Mouse (Mus musculus) midbrain, postnatal 0 days (tissue): ENCODE data around the gene Castor2. TPM values are rescaled to one million over a fixed set of nuclear protein-coding genes. Genes with fewer than 3 reads are reported as not detected.
A peak's percentile ranks its signal among the peaks of the same experiment; 100 is the strongest.

Experiments used
- ATAC-seq: fragments of 200-750 bp; cut with Nextera tagmentation; 2 replicates; pipeline ENCODE4 v1.8.0; 2017; ENCODE audit warnings: moderate number of reproducible peaks, mild to moderate bottlenecking, moderate TSS enrichment, moderate library complexity; ENCODE audit not compliant: low FRiP score
- DNase-seq: peaks from one replicate; pipeline ENCODE4 v3.0.0-alpha.2; 2015; ENCODE audit warnings: low spot score
- H3K27ac ChIP-seq: fragments of 300-500 bp; sonication (generic); 2 replicates; pipeline ENCODE4 v1.5.1; 2014; ENCODE audit warnings: low read depth, mild to moderate bottlenecking, low read length, mixed read lengths
- H3K27me3 ChIP-seq: fragments of 300-500 bp; sonication (generic); 2 replicates; pipeline ENCODE4 v1.6.1; 2014; ENCODE audit warnings: low read length, control low read depth, mixed read lengths; ENCODE audit not compliant: insufficient read depth
- H3K36me3 ChIP-seq: fragments of 300-500 bp; sonication (generic); 2 replicates; pipeline ENCODE4 v1.6.1; 2014; ENCODE audit warnings: low read length, control low read depth, mixed read lengths; ENCODE audit not compliant: insufficient read depth
- H3K4me1 ChIP-seq: fragments of 300-500 bp; sonication (generic); 2 replicates; pipeline ENCODE4 v1.6.1; 2014; ENCODE audit warnings: mild to moderate bottlenecking, control low read depth, antibody characterized with exemption, low read length, mixed read lengths; ENCODE audit not compliant: insufficient read depth
- H3K4me2 ChIP-seq: fragments of 300-500 bp; sonication (generic); 2 replicates; pipeline ENCODE4 v1.6.1; 2014; ENCODE audit warnings: low read depth, mild to moderate bottlenecking, low read length, mixed read lengths; ENCODE audit not compliant: poor library complexity, severe bottlenecking
- H3K4me3 ChIP-seq: fragments of 300-500 bp; sonication (generic); 2 replicates; pipeline ENCODE4 v1.5.1; 2014; ENCODE audit warnings: low read depth, mild to moderate bottlenecking, low read length, moderate library complexity
- H3K9ac ChIP-seq: fragments of 300-500 bp; sonication (generic); replicated peaks from 2 replicates; pipeline ENCODE4 v1.6.1; 2014; ENCODE audit warnings: mild to moderate bottlenecking, low read length, moderate library complexity, mixed read lengths; ENCODE audit not compliant: poor library complexity, severe bottlenecking
- H3K9me3 ChIP-seq: fragments of 300-500 bp; sonication (generic); 2 replicates; pipeline ENCODE4 v1.6.1; 2016; ENCODE audit warnings: low read length, control low read depth
- CTCF ChIP-seq: IDR thresholded peaks from 2 replicates; pipeline ENCODE4 v1.5.1; 2016; ENCODE audit warnings: antibody characterized with exemption, mild to moderate bottlenecking
- WGBS: fragments of 180-500 bp; shearing (Covaris S2); extraction: QIAGEN DNeasy Blood & Tissue Kit; methylation state at CpG from one replicate; pipeline ENCODE4 v1.1.7; 2014; 5-methylcytosine and 5-hydroxymethylcytosine counted together
- polyA plus RNA-seq: library from polyadenylated mRNA; unstranded; fragments of >200 nt; fragmentation: Nextera tagmentation; extraction: Ambion mirVana; gene quantifications from 2 replicates; pipeline ENCODE4 v1.2.1, GENCODE M21; 2015
- total RNA-seq: library from RNA; depleted of rRNA; stranded (reverse); fragments of >200 nt; gene quantifications from 2 replicates; pipeline ENCODE4 v1.2.3, GENCODE M21; 2014

Gene Castor2
- total and polyA plus RNA-seq, 2 experiments from 2014 or later = 27.0 to 32.3 TPM

GRCm38 (mm10) chr5:134121138-134121892 is 21.8 kb downstream of the Castor2 start:
- H3K9me3 ChIP-seq = no peaks in the 10 kb centered on the region
- peaks cover 19% of the 10 kb centered on the region for H3K36me3 ChIP-seq

DNA sequence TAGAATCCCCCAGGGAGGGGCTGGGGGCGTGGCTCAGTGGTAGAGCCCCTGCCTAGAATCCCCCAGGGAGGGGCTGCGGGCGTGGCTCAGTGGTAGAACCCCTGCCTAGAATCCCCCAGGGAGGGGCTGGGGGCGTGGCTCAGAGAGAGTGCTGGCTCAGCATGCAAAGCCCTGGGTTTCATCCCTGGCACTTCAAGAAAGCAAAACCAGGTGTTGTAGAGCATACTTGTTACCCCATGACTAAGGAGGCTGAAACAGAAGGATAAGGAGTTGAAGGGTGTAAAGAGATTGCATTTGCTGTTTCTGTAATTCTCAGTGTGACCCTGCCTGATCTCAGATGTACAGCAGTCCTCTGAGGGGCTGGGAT is 22.4 kb downstream of the Castor2 start:
- Histone ChIP-seq H3K27me3 (no peaks in the 10 kb centered on the region), H3K36me3 (peaks cover 19% of the 10 kb centered on the region), H3K27ac (no peak overlapping the region), H3K4me2 (no peak overlapping the region), H3K9me3 (no peaks in the 10 kb centered on the region), H3K4me3 (no peak overlapping the region), H3K4me1 (no peaks in the 10 kb centered on the region), H3K9ac (no peak overlapping the region)
- DNase-seq (no peak), ATAC-seq (no peak)
- 86% methylated on average over 3 of the region's 4 CpGs for WGBS
- TF ChIP-seq CTCF = no peak

More at GRCm38 (mm10) chr5:134121138-134121892, 21.8 kb downstream of the Castor2 start:
- Histone ChIP-seq H3K4me1 (no peaks in the 10 kb centered on the region), H3K4me3 (no peak overlapping the region), H3K27me3 (no peaks in the 10 kb centered on the region), H3K27ac (no peak overlapping the region), H3K4me2 (no peak overlapping the region), H3K9ac (no peak overlapping the region)
- TF ChIP-seq CTCF = no peak
- 51% methylated on average over 8 of the region's 9 CpGs for WGBS
- DNase-seq (no peak), ATAC-seq (no peak)

DNA sequence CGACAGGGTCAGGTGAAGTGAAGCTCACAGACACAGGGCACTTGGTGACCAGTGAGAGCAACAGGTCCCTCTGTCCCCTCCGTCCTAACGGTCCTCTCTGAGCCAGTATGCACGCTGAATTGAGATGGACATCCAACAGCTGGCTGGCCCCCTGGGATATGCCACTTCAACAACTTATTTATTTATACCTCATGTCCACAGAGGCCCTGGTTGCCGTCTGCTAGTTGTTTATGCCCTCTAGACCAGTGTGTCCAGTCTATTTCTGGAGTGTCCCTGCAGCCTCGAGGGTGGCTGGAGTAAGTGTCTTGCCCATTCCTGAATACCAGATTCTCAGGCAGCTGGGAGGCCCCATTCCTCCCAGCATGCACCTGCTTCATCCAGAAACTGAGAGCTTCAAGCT is 24.3 kb downstream of the Castor2 start:
- WGBS = 76% methylated on average over 6 of the region's 6 CpGs
- H3K27ac ChIP-seq = no peak overlapping the region
- no peaks in the 10 kb centered on the region for H3K4me1 ChIP-seq
- H3K9me3 ChIP-seq = no peaks in the 10 kb centered on the region
- peaks cover 17% of the 10 kb centered on the region for H3K36me3 ChIP-seq
- H3K27me3 ChIP-seq = no peaks in the 10 kb centered on the region
- DNase-seq (no peak), ATAC-seq (no peak)
- no peak for TF ChIP-seq CTCF
- no peak overlapping the region for H3K9ac ChIP-seq
- H3K4me3 ChIP-seq = no peak overlapping the region
- no peak overlapping the region for H3K4me2 ChIP-seq

- no peak overlapping the region for H3K4me2 ChIP-seq
- H3K4me1 ChIP-seq = no peaks in the 10 kb centered on the region
- H3K27me3 ChIP-seq = no peaks in the 10 kb centered on the region
- H3K4me3 ChIP-seq = no peak overlapping the region
- WGBS = 93% methylated on average over 2 of the region's 2 CpGs
- no peak for TF ChIP-seq CTCF
- no peaks in the 10 kb centered on the region for H3K9me3 ChIP-seq
- H3K9ac ChIP-seq = no peak overlapping the region
- DNase-seq (no peak), ATAC-seq (no peak)
- peaks cover 14% of the 10 kb centered on the region; the same call in 1 of the 2 replicates for H3K36me3 ChIP-seq
- no peak overlapping the region for H3K27ac ChIP-seq
Observed at GRCm38 (mm10) chr5:134126232-134126631, 26.7 kb downstream of the Castor2 start.

DNA sequence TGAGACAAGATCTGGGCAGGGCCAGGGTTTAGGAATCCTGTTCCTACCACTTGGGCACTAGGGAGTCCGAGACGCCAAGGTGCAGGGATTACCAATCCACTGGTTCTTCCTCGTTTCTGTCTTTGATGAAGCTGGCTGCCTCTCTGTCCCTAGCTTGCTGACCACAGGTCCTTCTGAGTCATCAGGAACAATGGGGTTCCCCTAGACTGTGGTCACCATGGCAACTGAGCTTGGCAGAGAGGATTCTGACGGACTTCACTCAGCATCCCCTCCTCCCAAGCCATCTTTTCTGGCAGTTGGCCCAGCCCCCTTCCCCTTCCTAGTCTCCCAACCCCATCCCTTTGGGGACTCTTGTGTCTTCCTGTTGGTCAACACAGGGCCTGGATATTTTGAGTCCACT is 32.1 kb downstream of the Castor2 start:
- H3K27ac ChIP-seq = peak overlapping the region; percentile 0; the same call in 1 of the 2 replicates
- H3K36me3 ChIP-seq = peaks cover 40% of the 10 kb centered on the region
- WGBS = 9% methylated on average over 4 of the region's 4 CpGs
- no peaks in the 10 kb centered on the region for H3K27me3 ChIP-seq
- no peaks in the 10 kb centered on the region for H3K4me1 ChIP-seq
- no peak for TF ChIP-seq CTCF
- no peaks in the 10 kb centered on the region for H3K9me3 ChIP-seq
- H3K4me2 ChIP-seq = no peak overlapping the region
- H3K9ac ChIP-seq = no peak overlapping the region
- DNase-seq (peak; percentile 80), ATAC-seq (no peak)
- H3K4me3 ChIP-seq = no peak overlapping the region

DNA sequence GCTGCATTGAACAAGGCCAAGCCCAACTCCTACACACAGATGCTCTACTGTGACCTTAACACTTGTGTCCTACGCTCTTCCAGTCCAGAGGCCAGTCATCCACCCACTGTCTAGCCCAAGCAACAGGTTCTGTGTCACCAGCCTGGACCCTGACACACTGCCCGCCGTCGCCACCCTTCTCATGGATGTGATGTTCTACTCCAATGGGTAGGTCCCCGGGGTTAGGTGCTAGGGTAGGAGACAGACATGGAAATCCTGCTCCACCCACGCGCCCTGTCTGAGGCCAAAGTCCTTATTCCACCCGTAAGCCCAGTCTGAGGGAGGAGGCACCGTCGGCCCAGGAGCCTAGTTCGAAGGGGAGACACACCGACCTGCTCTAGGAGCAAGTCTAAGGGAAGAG is 36.5 kb downstream of the Castor2 start:
- Histone ChIP-seq H3K9me3 (no peaks in the 10 kb centered on the region), H3K9ac (no peak overlapping the region), H3K4me3 (no peak overlapping the region), H3K27ac (no peak overlapping the region), H3K36me3 (peaks cover 61% of the 10 kb centered on the region), H3K27me3 (no peaks in the 10 kb centered on the region), H3K4me2 (no peak overlapping the region), H3K4me1 (no peaks in the 10 kb centered on the region)
- ATAC-seq (no peak), DNase-seq (no peak)
- 95% methylated on average over 12 of the region's 12 CpGs for WGBS
- no peak for TF ChIP-seq CTCF
